Mouse (Mus musculus) heart, postnatal 0 days (tissue): Measurements from ENCODE around the gene Gpam.

Experiments used
- CTCF ChIP-seq: IDR thresholded peaks from 2 replicates; pipeline ENCODE4 v1.5.1; 2016; ENCODE audit warnings: antibody characterized with exemption, control low read depth, low read depth
- EP300 ChIP-seq: IDR thresholded peaks from 2 replicates; pipeline ENCODE4 v1.6.1; 2016; ENCODE audit warnings: antibody characterized with exemption, low read depth

- TF ChIP-seq EP300: no peak
- TF ChIP-seq CTCF: no peak
These were observed 41.8 kb downstream of the Gpam start for GRCm38 (mm10) chr19:55084971-55085856.
